Mouse (Mus musculus) c-Kit-positive CD71-positive TER-119-negative erythroid progenitor cells, embryonic 14.5 days (primary cell): Measurements from ENCODE around the gene Madcam1.

Experiments used
- DNase-seq: peaks from one replicate; pipeline ENCODE4 v3.0.0-alpha.2; 2013; ENCODE audit warnings: low read depth

The Madcam1 gene

DNA sequence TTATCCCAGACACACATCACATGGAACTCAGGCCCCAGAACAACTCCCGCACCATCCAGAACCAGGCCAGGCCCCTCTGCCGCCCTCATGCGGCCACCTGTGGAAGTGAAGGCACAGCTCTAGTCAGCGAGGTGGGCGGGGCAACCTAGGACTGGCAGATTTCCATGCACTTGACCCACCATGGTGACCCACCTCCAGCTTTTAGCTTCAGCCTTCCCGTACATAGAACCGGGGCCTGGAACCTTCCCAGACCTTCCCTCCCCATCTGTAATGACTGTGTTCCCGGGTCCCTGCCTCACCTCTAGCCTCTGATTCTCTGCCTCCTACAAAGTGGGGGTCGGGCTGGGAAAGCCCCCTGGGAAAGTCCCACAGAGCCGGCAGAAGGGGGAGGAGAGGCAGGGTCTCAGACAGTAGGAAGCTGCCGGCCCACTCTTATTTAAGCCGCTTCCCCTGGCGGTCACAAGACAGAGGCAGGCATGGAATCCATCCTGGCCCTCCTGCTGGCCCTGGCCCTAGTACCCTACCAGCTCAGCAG lies at the start of gene Madcam1:
Gene Madcam1, plus strand, starts transcription at position 429 of the 535 bp plus-strand sequence.
- DNase-seq = peak; percentile 55

DNA sequence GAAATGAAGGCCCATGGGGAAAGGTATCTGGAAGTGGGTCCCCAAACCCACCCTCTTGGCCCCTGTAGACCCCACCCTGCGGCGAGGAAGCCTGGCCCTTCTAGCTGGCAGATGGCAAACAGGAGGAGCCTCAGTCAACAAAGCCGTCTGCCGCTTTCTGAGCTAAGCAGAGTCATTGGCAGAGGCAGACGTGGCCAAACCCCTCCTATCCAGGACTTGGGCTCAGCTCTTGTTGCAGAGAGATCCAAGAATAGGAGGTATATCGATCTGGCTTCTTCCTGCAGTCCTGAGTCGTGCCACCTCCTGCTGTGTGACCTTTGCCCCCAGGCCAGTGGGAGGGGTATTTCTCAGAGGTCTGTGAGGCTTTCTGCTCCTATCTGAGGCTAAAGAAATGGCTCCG lies 48.5 kb upstream of the Madcam1 start:
- DNase-seq = no peak

- DNase-seq = no peak
Measured at GRCm38 (mm10) chr10:79616376-79616775, 48.0 kb upstream of the Madcam1 start.

DNA sequence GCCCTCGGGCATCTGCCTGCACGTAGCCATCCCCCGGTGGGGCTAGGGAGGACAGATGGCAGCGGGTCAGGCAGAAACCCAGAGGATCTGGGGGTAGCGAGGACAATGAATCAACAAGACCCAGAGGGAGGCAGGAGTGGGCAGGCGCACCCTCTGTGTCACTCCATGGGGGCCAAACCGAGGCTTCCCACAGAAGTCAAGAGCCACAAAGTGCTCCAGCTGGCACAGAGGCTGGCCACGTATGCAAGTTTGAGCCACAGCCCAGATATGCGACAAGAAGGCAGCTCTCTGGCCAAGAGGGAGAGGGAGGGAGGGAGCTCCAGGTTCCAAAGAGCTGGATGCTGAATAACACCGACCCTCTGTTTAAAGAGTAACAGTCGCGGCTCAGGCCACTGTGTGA lies 40.4 kb upstream of the Madcam1 start:
- no peak for DNase-seq

- no peak for DNase-seq
Measured at GRCm38 (mm10) chr10:79625398-79625797, 39.0 kb upstream of the Madcam1 start.

GRCm38 (mm10) chr10:79626156-79626555 lies 38.2 kb upstream of the Madcam1 start:
- DNase-seq = no peak

DNA sequence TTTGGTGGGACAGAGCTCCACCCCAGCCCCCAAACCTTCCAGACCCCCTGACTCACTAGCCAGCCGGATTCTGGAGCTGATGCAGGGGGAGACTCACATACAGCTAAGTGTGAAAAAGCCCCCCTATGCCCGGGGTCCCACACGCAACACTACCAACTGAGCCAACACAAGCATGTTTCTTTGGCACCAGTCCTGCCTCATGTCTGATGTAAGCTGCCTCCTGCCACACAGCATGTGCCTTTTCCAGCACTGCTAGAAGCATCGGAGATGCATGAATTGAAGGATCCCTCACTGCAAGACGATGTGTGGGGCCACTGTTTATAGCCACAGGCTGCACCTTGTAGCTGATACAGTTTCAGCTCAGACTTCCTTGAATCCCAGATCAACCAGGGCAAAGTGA lies 36.0 kb upstream of the Madcam1 start:
- no peak for DNase-seq

- no peak for DNase-seq
Measured at GRCm38 (mm10) chr10:79631432-79631831, 32.9 kb upstream of the Madcam1 start.

- DNase-seq = no peak
Measured at GRCm38 (mm10) chr10:79633006-79633777, 31.2 kb upstream of the Madcam1 start.

DNA sequence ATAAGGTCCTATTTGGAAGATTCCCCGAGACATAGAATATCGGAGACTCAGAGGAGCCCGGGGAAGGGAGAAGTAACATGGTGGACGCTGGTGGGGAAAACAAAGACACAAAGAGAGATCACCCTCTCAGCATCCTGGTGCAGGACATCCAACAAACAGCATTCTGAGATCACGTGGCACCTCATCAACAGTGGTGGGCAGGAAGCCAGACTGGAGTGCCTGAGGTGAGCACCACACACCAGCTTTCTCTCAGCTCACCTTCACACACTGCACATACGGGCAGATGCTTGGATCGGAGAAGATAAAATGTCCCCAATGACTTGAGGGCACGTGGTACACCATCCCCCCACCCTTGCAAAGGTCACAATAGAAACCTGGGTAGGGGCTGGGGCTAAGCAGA lies 28.1 kb upstream of the Madcam1 start:
- no peak for DNase-seq

DNA sequence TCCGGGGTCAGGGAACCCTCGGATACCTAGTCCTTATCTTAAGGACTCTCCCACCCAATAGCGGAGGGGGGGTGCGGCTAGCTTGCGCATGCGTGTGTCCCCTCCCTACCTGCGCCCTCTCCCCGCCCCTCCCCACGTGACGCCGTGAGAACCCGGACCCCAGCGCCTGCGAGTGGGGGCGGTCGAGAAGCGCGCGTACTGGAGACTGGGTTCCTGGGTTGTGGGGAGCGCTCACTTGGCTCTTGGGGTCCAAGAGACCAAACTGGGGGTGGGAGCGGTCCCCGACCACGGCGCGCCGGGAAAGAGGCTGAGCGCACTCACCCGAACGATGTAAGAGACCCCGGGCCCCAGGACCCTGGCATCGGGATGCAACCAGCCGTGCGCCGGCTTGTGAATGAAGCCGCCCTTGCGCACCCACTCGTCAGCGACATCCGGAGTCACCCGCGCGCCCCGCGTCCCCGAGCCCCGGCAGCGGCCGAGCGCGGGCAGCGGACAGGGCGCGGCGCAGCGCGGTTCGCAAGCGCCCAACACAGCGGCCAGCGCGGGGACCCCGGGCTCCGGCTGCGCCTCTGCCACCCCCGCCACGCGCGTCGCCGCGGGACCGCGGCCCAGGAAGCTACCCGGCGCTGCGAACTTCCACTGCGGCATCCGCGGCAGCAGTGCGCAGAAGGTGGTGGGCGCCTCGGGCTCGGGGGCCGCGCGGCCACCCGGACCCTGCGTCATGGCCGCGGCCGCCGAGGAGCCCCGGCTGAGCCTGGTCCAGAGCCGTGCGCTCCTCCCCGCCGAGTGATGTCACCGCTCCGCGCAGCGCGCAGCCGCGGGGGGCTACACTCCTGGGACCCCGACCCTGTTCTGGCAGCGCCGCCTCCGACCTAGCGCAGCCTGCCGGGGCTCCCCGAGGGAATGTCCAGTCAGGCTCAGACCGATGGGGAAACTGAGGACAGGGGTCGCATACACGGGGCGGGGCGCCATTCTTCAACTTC lies 26.9 kb upstream of the Madcam1 start, which contains the start of gene Shc2:
Gene Shc2, minus strand, starts transcription at position 791 of the 983 bp plus-strand sequence.
- DNase-seq = no peak

GRCm38 (mm10) chr10:79638486-79639204 lies 25.7 kb upstream of the Madcam1 start:
- DNase-seq = no peak

GRCm38 (mm10) chr10:79645711-79646110 lies 18.6 kb upstream of the Madcam1 start, which contains the start of gene Odf3l2:
Odf3l2 (minus strand) TSS chr10:79645738.
- DNase-seq = no peak

DNA sequence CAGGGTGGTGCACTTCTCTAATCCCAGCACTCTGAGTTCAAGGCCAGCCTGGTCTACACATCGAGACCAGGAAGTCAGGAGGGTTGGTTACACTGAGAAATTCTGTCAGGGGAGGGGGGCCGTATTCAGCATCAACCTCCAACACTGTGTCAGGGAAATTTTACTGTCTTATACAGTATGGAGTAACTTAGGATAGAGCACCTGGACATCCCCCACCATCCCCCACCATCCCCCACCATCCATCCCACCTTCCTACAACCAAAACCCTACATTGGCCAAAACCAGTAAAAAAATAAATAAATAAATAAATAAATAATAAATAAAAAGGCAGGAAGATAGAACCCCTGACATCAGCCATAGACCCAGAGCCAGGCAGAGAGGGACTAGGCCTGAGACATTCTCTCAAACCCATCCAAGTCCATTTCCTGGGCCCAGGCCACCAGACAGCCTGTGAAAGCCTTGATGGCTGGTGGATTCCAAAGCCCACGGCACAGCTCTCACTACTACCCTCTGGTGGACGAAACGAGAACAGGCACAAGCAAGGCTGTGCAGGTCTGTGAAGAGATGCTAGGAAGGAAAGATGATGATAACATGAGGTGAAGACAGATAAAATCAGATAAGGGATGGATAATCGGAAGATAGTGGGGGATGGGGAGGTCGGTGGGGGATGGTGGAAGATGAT lies 15.1 kb upstream of the Madcam1 start:
- DNase-seq = peak; percentile 54

DNA sequence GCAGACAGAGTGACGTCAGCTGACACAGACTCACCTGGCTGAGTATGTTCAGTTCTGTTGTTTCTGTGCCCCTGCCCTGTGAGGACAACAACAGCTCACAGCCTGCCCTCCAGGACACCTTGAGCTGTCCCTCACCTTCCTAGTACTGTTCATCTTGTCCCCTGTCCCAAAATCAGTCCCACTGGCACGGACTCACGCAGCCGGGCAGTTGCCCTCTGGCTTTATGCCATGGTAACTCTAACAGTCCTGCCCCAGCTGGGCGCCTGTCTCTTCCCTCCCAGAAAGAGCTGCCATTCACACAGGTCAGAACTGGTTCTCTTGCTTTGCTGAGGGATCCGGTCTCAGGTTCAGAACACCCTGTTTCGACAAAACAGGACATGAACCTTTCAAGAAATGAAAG lies 11.6 kb upstream of the Madcam1 start:
- no peak for DNase-seq

DNA sequence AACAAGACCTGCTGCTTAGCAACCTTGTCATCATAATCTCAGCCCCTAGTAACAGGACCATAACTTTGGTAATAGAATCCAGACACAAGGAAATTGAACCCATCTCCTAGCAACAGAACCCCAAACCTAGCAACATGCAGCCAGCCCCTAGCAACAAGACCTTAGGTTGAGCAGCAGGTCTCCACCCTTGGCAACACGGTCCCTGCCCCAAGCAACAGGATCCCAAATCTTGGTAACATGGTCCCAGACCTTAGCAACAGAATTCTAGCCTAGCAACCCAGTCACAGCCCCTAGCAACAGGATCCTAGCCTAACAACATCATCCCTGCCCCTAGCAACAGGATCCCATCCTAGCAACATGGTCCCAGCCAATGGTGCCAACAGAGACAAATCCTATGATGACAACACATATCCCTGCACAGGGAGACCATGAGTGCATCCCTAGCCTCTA lies 9.4 kb upstream of the Madcam1 start:
- no peak for DNase-seq

DNA sequence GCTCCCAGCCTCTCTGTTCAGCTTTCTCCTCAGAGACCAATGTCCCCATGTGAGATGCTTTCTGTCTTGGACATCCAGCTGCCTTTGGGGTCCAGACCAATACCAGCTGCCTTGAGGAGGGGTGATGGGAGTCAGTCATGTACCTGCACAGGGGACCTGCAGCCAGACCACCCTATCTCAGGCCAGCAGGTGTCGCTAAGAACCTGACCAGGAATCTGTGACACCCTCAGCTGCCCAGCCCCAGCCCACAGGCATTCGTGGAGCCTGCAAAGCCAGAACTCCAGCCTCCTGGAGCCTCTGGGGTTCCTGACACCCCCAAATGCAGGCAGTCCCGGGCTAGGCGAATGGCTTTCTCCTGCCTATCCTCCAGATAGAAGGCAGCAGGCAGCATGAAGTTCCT lies 5.5 kb upstream of the Madcam1 start:
- no peak for DNase-seq

DNA sequence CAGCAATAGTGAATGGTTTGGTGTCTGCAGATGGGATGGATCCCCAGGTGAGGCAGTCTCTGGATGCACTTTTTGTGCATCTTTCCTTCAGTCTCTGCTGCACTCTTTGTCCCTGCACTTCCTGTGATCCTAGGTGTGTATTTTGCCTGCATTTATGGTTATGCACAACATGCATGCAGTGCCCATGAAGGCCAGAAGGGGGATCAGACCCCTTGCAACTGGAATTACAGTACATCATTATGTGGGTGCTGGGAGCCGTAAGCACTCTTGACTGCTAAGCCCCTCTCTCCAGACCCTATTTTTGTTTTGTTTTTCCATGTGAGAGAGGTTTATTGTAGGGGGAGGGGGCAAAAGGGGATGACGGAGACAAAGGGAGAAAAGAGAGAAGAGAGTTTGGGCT lies 4.1 kb upstream of the Madcam1 start:
- no peak for DNase-seq

GRCm38 (mm10) chr10:79661861-79662260 lies 2.5 kb upstream of the Madcam1 start:
- no peak for DNase-seq

DNA sequence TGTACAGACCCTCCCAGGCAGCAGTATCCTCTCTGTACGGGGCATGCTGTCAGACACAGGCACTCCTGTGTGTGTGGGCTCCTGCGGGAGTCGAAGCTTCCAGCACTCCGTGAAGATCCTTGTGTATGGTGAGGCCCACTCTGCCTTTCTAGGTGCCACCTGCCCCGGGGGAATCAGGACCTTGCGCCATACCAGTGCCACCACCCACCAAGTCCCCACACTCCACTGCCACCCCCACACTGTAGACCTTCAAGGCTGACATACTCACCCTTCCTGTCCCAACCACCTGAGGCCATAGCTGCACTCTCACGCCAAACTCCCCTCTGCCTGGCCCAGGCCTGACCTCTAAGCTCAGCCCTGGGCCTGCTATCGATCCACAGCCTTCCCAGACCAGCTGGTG lies 692 bp downstream of the Madcam1 start:
- DNase-seq = no peak

- no peak for DNase-seq
Measured at GRCm38 (mm10) chr10:79666493-79666892, 2.1 kb downstream of the Madcam1 start.
